Mouse (Mus musculus) liver, embryonic 14.5 days (tissue): ENCODE results near the gene Entpd5.

Experiments used
- CTCF ChIP-seq: IDR thresholded peaks from 2 replicates; pipeline ENCODE4 v1.5.1; 2016; ENCODE audit warnings: antibody characterized with exemption, low read depth, control low read depth
- EP300 ChIP-seq: IDR thresholded peaks from 2 replicates; pipeline ENCODE4 v1.6.1; 2016; ENCODE audit warnings: antibody characterized with exemption, low read depth

DNA sequence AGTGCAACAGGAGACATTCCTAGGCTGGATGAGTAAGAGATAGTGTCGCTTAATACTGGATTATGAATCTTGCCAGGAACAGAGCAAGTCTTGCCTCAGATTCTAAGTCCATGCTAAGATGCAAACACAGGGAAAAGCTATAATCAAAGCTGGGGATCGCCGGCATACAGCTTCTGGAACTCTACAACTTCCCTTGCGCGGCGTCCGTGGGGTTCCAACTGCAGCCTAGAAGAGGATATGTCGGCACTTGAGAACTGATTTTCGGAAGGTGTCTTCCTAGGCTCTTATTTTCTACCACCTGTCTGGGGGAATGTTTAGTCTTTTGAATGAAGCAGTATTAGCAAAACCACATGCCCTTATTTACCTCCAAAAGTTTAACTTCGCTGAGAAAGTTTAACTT is 41.1 kb upstream of the Entpd5 start:
- TF ChIP-seq CTCF (no peak), EP300 (no peak)
